Mouse (Mus musculus): ENCODE data around the gene Mef2b. TPM values are rescaled to one million over a fixed set of nuclear protein-coding genes. Genes with fewer than 3 reads are reported as not detected.
A peak's percentile ranks its signal among the peaks of the same experiment; 100 is the strongest.

Gene Mef2b
- polyA plus RNA-seq, 2 experiments = 0.04 TPM; not detected in 1

- Histone ChIP-seq H3K27ac (no peak overlapping the region), H3K9ac (replicated peaks) (no peak overlapping the region), H3K4me3 (ENCODE audit: insufficient read depth in 1 of 2, low read depth in 2 of 2, low read length in 2 of 2) (no peak overlapping the region), H3K27me3 (ENCODE audit: control insufficient read depth, insufficient read depth, low read length) (peaks cover 8% of the 10 kb centered on the region), H3K36me3 (replicated peaks; ENCODE audit: control insufficient read depth, insufficient read depth, low read depth) (no peaks in the 10 kb centered on the region), H3K4me1 (replicated peaks; ENCODE audit: control insufficient read depth in 2 of 2, insufficient read depth in 2 of 2, low read length in 1 of 2) (peaks cover 0 to 7% of the 10 kb centered on the region in 2 experiments; a peak in 1 of 4 replicates), H3K9me3 (ENCODE audit: control insufficient read depth, low read length) (no peaks in the 10 kb centered on the region), H3K4me2 (ENCODE audit: low read depth) (no peak overlapping the region)
- WGBS (ENCODE audit: insufficient replicate concordance) = 47% methylated on average over 8 of the region's 8 CpGs
- TF ChIP-seq EP300 (IDR thresholded peaks at IDR 0.05; ENCODE audit: low read depth) (no peak), CTCF (IDR thresholded peaks at IDR 0.05; ENCODE audit: low read depth) (no peak)
- no peak for DNase-seq (ENCODE audit: low read depth in 3 of 3, low spot score in 3 of 3)
- ATAC-seq (ENCODE audit: insufficient read depth) = no peak
Observed at GRCm38 (mm10) chr8:70124992-70125391, 14.5 kb upstream of the Mef2b start.

DNA sequence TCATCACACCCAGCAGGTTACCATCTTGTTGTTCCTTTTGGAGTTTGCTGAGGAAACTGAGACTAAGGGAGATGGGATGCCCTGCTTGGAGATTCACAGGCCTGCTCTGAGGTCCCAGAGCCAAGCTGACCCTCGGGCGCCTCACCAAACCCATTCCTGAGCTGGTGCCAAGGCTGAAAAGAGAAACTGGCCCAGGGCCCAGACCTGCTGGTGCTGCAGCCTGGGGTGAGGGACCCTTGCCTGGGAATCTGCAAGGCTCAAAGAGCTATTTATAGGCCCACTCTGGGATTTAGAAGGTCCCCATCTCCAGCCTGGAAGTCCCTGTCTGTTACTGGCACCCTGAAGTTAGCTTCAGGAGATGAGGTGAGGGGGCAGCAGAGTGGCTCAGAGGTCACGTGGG, 11.1 kb upstream of the Mef2b start:
- TF ChIP-seq EP300 (IDR thresholded peaks at IDR 0.05; ENCODE audit: low read depth) = no peak
- TF ChIP-seq CTCF (IDR thresholded peaks at IDR 0.05; ENCODE audit: low read depth) = no peak
- WGBS (ENCODE audit: insufficient replicate concordance) = 70% methylated on average over 3 of the region's 3 CpGs
- DNase-seq (ENCODE audit: low read depth in 3 of 3, low spot score in 3 of 3) = no peak
- Histone ChIP-seq H3K9me3 (ENCODE audit: control insufficient read depth, low read length) (no peaks in the 10 kb centered on the region), H3K4me1 (replicated peaks; ENCODE audit: control insufficient read depth in 2 of 2, insufficient read depth in 2 of 2, low read length in 1 of 2) (peaks cover 7 to 16% of the 10 kb centered on the region in 2 experiments), H3K27me3 (ENCODE audit: control insufficient read depth, insufficient read depth, low read length) (no peaks in the 10 kb centered on the region), H3K9ac (replicated peaks) (no peak overlapping the region), H3K4me2 (ENCODE audit: low read depth) (no peak overlapping the region), H3K36me3 (replicated peaks; ENCODE audit: control insufficient read depth, insufficient read depth, low read depth) (no peaks in the 10 kb centered on the region), H3K27ac (no peak overlapping the region), H3K4me3 (ENCODE audit: insufficient read depth in 1 of 2, low read depth in 2 of 2, low read length in 2 of 2) (no peak overlapping the region)
- no peak for ATAC-seq (ENCODE audit: insufficient read depth)

GRCm38 (mm10) chr8:70129309-70129952, 10.1 kb upstream of the Mef2b start:
- TF ChIP-seq CTCF (IDR thresholded peaks at IDR 0.05; ENCODE audit: low read depth) (no peak), EP300 (IDR thresholded peaks at IDR 0.05; ENCODE audit: low read depth) (no peak)
- Histone ChIP-seq H3K4me2 (ENCODE audit: low read depth) (no peak overlapping the region), H3K9ac (replicated peaks) (no peak overlapping the region), H3K27ac (no peak overlapping the region), H3K4me3 (ENCODE audit: insufficient read depth in 1 of 2, low read depth in 2 of 2, low read length in 2 of 2) (no peak overlapping the region), H3K36me3 (replicated peaks; ENCODE audit: control insufficient read depth, insufficient read depth, low read depth) (0 out of 2 replicates have a peak, but pooled peaks cover 2% of the 10 kb centered on the region), H3K27me3 (ENCODE audit: control insufficient read depth, insufficient read depth, low read length) (no peaks in the 10 kb centered on the region), H3K9me3 (ENCODE audit: control insufficient read depth, low read length) (no peaks in the 10 kb centered on the region), H3K4me1 (replicated peaks; ENCODE audit: control insufficient read depth in 2 of 2, insufficient read depth in 2 of 2, low read length in 1 of 2) (peaks cover 7 to 20% of the 10 kb centered on the region in 2 experiments)
- ATAC-seq (ENCODE audit: insufficient read depth) (no peak), DNase-seq (ENCODE audit: low read depth in 3 of 3, low spot score in 3 of 3) (no peak)
- WGBS (ENCODE audit: insufficient replicate concordance) = 65% methylated on average over 9 of the region's 9 CpGs

DNA sequence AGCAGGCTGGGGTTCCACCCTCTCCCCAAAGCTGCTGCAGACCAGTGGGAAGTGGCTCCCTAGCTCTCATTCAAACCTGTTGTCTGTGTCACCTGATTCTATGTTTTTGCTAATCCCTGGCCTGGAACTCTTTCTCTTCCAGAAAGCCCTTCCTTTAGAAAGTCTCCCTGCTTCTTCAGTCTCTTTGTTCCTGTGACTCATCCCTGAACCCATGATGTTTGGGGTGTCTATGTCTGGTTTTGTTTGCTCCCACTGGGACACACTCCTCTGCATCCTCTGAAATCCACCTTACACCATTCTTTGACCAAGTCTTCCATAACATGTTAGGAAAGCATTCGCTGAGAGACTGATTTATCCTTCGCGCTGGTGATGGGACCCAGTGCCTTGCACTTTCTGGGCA, 9.4 kb upstream of the Mef2b start:
- no peak overlapping the region for H3K9ac ChIP-seq (replicated peaks)
- H3K4me2 ChIP-seq (ENCODE audit: low read depth) = no peak overlapping the region
- ATAC-seq (ENCODE audit: insufficient read depth) (no peak), DNase-seq (ENCODE audit: low read depth in 3 of 3, low spot score in 3 of 3) (no peak)
- no peaks in the 10 kb centered on the region for H3K27me3 ChIP-seq (ENCODE audit: control insufficient read depth, insufficient read depth, low read length)
- peaks cover 7 to 20% of the 10 kb centered on the region in 2 experiments for H3K4me1 ChIP-seq (replicated peaks; ENCODE audit: control insufficient read depth in 2 of 2, insufficient read depth in 2 of 2, low read length in 1 of 2)
- TF ChIP-seq CTCF (IDR thresholded peaks at IDR 0.05; ENCODE audit: low read depth) (no peak), EP300 (IDR thresholded peaks at IDR 0.05; ENCODE audit: low read depth) (no peak)
- H3K36me3 ChIP-seq (replicated peaks; ENCODE audit: control insufficient read depth, insufficient read depth, low read depth) = peaks cover 7% of the 10 kb centered on the region; the same call in 1 of the 2 replicates
- 71% methylated on average over 3 of the region's 3 CpGs for WGBS (ENCODE audit: insufficient replicate concordance)
- H3K27ac ChIP-seq = no peak overlapping the region
- no peaks in the 10 kb centered on the region for H3K9me3 ChIP-seq (ENCODE audit: control insufficient read depth, low read length)
- no peak overlapping the region for H3K4me3 ChIP-seq (ENCODE audit: insufficient read depth in 1 of 2, low read depth in 2 of 2, low read length in 2 of 2)

DNA sequence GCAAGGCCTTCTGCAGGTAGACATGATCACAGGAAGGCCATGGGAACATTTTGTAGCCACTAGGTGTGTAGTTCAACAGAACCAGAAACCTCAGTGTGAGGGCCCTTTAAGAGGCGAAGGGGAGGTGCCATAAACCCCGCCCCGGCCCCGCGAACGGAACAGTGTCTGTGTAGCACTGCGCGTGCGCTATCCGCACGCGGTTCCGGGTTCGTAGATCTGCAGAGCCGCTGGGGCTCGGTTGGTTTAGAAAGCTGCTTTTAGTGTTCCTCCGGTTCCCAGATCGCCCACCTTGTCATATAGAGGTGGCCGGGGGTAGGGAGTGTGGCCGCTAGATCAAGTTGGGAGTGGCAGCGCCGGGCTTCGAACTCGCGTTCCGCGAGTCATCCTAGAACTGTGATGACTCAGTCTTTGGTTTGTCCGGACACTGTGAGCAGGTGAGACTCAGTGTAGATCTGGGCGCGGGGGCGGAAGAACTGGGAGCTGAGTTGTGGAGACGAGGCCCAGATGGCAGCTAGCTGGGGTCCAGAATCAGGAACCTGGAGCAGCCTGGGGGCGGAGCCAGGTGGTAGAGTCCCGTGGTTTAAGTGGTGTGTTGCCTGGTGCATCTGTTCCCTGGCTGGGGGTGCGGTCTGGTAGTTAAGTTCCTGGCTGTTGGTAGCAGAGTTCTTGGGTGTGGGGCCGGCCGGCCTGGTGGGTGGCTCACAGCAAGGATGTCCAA, 8.2 kb upstream of the Mef2b start, which contains the start of gene Nr2c2ap:
Gene Nr2c2ap (plus strand): TSS at position 168 of the 718 bp plus-strand sequence.
- H3K4me3 ChIP-seq (ENCODE audit: insufficient read depth in 1 of 2, low read depth in 2 of 2, low read length in 2 of 2) = peak within 1 kb of the TSS; percentile 68 to 87
- H3K4me1 ChIP-seq (replicated peaks; ENCODE audit: control insufficient read depth in 2 of 2, insufficient read depth in 2 of 2, low read length in 1 of 2) = peaks cover 7 to 20% of the 10 kb centered on the region in 2 experiments
- H3K9me3 ChIP-seq (ENCODE audit: control insufficient read depth, low read length) = no peaks in the 10 kb centered on the region
- peak; percentile 70 to 76 (median 72) for DNase-seq (ENCODE audit: low read depth in 3 of 3, low spot score in 3 of 3)
- peak within 1 kb of the TSS; percentile 90 for H3K4me2 ChIP-seq (ENCODE audit: low read depth)
- H3K27me3 ChIP-seq (ENCODE audit: control insufficient read depth, insufficient read depth, low read length) = no peaks in the 10 kb centered on the region
- ATAC-seq (ENCODE audit: insufficient read depth) = peak; percentile 83
- peak within 1 kb of the TSS; percentile 78 for H3K9ac ChIP-seq (replicated peaks)
- TF ChIP-seq EP300 (IDR thresholded peaks at IDR 0.05; ENCODE audit: low read depth) (no peak), CTCF (IDR thresholded peaks at IDR 0.05; ENCODE audit: low read depth) (no peak)
- H3K36me3 ChIP-seq (replicated peaks; ENCODE audit: control insufficient read depth, insufficient read depth, low read depth) = peaks cover 10% of the 10 kb centered on the region
- WGBS (ENCODE audit: insufficient replicate concordance) = 1% methylated on average over 37 of the region's 37 CpGs
- peak within 1 kb of the TSS; percentile 25 for H3K27ac ChIP-seq

Measured in liver, embryonic 14.5 days (tissue).